Mouse (Mus musculus) right cerebral cortex, postnatal 14 days (tissue): ENCODE results near the gene Ykt6.

Experiments
- DNase-seq: peaks from one replicate; pipeline ENCODE4 v3.0.0; 2022

The Ykt6 gene

GRCm38 (mm10) chr11:5949586-5950352 is 5.7 kb upstream of the Ykt6 start, which contains the start of gene Gck:
Gck (minus strand) TSS chr11:5950081.
- no peak for DNase-seq

- no peak for DNase-seq
Observed at GRCm38 (mm10) chr11:5952501-5952900, 3.0 kb upstream of the Ykt6 start.

GRCm38 (mm10) chr11:5953130-5953765 is 2.2 kb upstream of the Ykt6 start:
- DNase-seq = no peak

GRCm38 (mm10) chr11:5954435-5954834 is 1.1 kb upstream of the Ykt6 start:
- no peak for DNase-seq

GRCm38 (mm10) chr11:5954965-5955504 is 458 bp upstream of the Ykt6 start:
- no peak for DNase-seq

- DNase-seq = no peak
Observed at GRCm38 (mm10) chr11:5960051-5960450, 4.6 kb downstream of the Ykt6 start.

- DNase-seq = peak; percentile 42
Observed at GRCm38 (mm10) chr11:5965865-5966264, 10.4 kb downstream of the Ykt6 start.

GRCm38 (mm10) chr11:5966751-5967150 is 11.3 kb downstream of the Ykt6 start:
- no peak for DNase-seq

GRCm38 (mm10) chr11:5968223-5968622 is 12.7 kb downstream of the Ykt6 start:
- DNase-seq = no peak

- DNase-seq = no peak
Observed at GRCm38 (mm10) chr11:5971202-5971601, 15.7 kb downstream of the Ykt6 start.

- DNase-seq = no peak
Observed at GRCm38 (mm10) chr11:5973151-5973550, 17.7 kb downstream of the Ykt6 start.

- no peak for DNase-seq
Observed at GRCm38 (mm10) chr11:5974053-5974452, 18.6 kb downstream of the Ykt6 start.

- DNase-seq = no peak
Observed at GRCm38 (mm10) chr11:5975068-5975467, 19.6 kb downstream of the Ykt6 start.

GRCm38 (mm10) chr11:5976106-5976505 is 20.6 kb downstream of the Ykt6 start:
- no peak for DNase-seq

GRCm38 (mm10) chr11:5979088-5979487 is 23.6 kb downstream of the Ykt6 start:
- no peak for DNase-seq

GRCm38 (mm10) chr11:5980108-5980507 is 24.6 kb downstream of the Ykt6 start:
- DNase-seq = no peak

GRCm38 (mm10) chr11:5980561-5980960 is 25.1 kb downstream of the Ykt6 start:
- DNase-seq = no peak

- no peak for DNase-seq
Observed at GRCm38 (mm10) chr11:5981323-5981722, 25.8 kb downstream of the Ykt6 start.

- DNase-seq = no peak
Observed at GRCm38 (mm10) chr11:5983629-5984028, 28.1 kb downstream of the Ykt6 start.

- DNase-seq = no peak
Observed at GRCm38 (mm10) chr11:5988126-5988525, 32.6 kb downstream of the Ykt6 start.

- no peak for DNase-seq
Observed at GRCm38 (mm10) chr11:5989954-5990593, 34.6 kb downstream of the Ykt6 start.

- DNase-seq = peak; percentile 54
Observed at GRCm38 (mm10) chr11:5990910-5991309, 35.4 kb downstream of the Ykt6 start.

GRCm38 (mm10) chr11:5994212-5994611 is 38.7 kb downstream of the Ykt6 start:
- DNase-seq = no peak

GRCm38 (mm10) chr11:5994880-5995279 is 39.4 kb downstream of the Ykt6 start:
- no peak for DNase-seq
